Mouse (Mus musculus) embryonic facial prominence, embryonic 14.5 days (tissue): ENCODE measurements around the gene Tpm4. TPM values are rescaled to one million over a fixed set of nuclear protein-coding genes. Genes with fewer than 3 reads are reported as not detected.
A peak's percentile ranks its signal among the peaks of the same experiment; 100 is the strongest.

Experiments
- ATAC-seq: fragments of 200-750 bp; cut with Nextera tagmentation; 2 replicates; pipeline ENCODE4 v1.8.0; 2017; ENCODE audit warnings: low read depth, moderate number of reproducible peaks, moderate TSS enrichment
- DNase-seq: peaks from one replicate; pipeline ENCODE4 v3.0.0-alpha.2; 2015; ENCODE audit warnings: low spot score
- H3K27ac ChIP-seq: fragments of 300-500 bp; sonication (generic); replicated peaks from 2 replicates; pipeline ENCODE4 v1.5.1; 2014; ENCODE audit warnings: low read depth, mild to moderate bottlenecking, low read length, moderate library complexity
- H3K27me3 ChIP-seq: fragments of 300-500 bp; sonication (generic); replicated peaks from 2 replicates; pipeline ENCODE4 v1.6.1; 2014; ENCODE audit warnings: low read length; ENCODE audit not compliant: control insufficient read depth, insufficient read depth
- H3K36me3 ChIP-seq: fragments of 300-500 bp; sonication (generic); 2 replicates; pipeline ENCODE4 v1.6.1; 2014; ENCODE audit warnings: low read length, mixed read lengths; ENCODE audit not compliant: control insufficient read depth, insufficient read depth
- H3K4me1 ChIP-seq: fragments of 300-500 bp; sonication (generic); 2 replicates; pipeline ENCODE4 v1.6.1; 2014; ENCODE audit warnings: antibody characterized with exemption, low read length; ENCODE audit not compliant: control insufficient read depth, insufficient read depth
- H3K4me2 ChIP-seq: fragments of 300-500 bp; sonication (generic); 2 replicates; pipeline ENCODE4 v1.6.1; 2014; ENCODE audit warnings: low read depth, mild to moderate bottlenecking, low read length, moderate library complexity, mixed read lengths
- H3K4me3 ChIP-seq: fragments of 300-500 bp; sonication (generic); 2 replicates; pipeline ENCODE4 v1.5.1; 2014; ENCODE audit warnings: low read depth, mild to moderate bottlenecking, low read length
- H3K9ac ChIP-seq: fragments of 300-500 bp; sonication (generic); 2 replicates; pipeline ENCODE4 v1.6.1; 2014; ENCODE audit warnings: low read depth, mild to moderate bottlenecking, low read length, moderate library complexity, mixed read lengths
- H3K9me3 ChIP-seq: fragments of 300-500 bp; sonication (generic); 2 replicates; pipeline ENCODE4 v1.6.1; 2016; ENCODE audit warnings: low read length; ENCODE audit not compliant: control insufficient read depth
- WGBS: fragments of 180-500 bp; shearing (Covaris S2); extraction: QIAGEN DNeasy Blood & Tissue Kit; methylation state at CpG from one replicate; pipeline ENCODE4 v1.1.7; 2014; 5-methylcytosine and 5-hydroxymethylcytosine counted together
- polyA plus RNA-seq: library from polyadenylated mRNA; unstranded; fragments of >200 nt; fragmentation: Nextera tagmentation; extraction: Ambion mirVana; gene quantifications from 2 replicates; pipeline ENCODE4 v1.2.1, GENCODE M21; 2014

Tpm4 gene
- polyA plus RNA-seq, 1 experiment from 2014 or later = 572 TPM

DNA sequence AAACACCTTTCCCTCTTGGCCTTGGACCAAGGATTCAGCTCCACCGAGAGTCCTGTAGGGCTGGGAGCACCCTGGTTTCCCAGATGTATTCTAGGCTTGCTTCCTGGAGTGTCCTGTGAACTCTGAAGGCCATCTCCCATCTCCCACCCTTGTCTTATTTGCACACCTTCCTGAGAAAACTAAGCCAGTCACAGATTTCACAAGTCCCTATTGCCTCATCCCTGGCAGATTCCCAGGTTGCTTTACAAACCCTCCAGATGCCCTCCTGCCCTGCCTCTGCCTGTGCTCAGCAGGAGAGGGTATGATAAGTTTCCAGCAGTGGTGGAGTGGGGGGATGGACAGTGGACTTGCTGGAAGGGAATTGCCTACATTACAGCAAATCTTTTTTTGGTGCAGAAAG is 11.3 kb downstream of the Tpm4 start:
- no peak for DNase-seq
- no peaks in the 10 kb centered on the region for H3K27me3 ChIP-seq
- no peak overlapping the region for H3K4me3 ChIP-seq
- no peaks in the 10 kb centered on the region for H3K4me1 ChIP-seq
- H3K36me3 ChIP-seq = peaks cover 96% of the 10 kb centered on the region
- no peaks in the 10 kb centered on the region for H3K9me3 ChIP-seq
- no peak overlapping the region for H3K4me2 ChIP-seq
- no peak overlapping the region for H3K9ac ChIP-seq
- H3K27ac ChIP-seq = no peak overlapping the region
- 100% methylated on average over 1 of the region's 1 CpGs for WGBS
- ATAC-seq = no peak

DNA sequence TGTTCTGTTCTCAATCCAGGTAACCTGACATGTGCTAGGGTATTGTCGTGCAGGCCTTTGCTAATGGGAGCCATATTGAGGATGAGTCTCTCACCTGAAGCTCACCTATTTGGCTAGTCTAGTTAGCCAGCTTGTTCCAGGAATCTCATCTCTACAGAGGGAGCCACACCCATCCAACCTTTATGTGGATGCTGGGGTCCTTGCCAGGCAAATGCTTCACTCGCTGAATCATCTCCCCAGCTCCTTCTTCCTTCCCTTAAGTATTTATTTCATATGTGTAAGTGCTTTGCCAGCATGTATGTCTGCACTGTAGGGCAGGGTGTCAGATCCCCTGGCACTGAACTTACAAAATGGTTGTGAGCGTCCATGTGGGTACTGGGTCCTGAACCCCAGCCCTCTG is 11.8 kb downstream of the Tpm4 start:
- no peak for ATAC-seq
- Histone ChIP-seq H3K4me3 (no peak overlapping the region), H3K27me3 (no peaks in the 10 kb centered on the region), H3K9ac (no peak overlapping the region), H3K4me1 (no peaks in the 10 kb centered on the region), H3K4me2 (no peak overlapping the region), H3K9me3 (no peaks in the 10 kb centered on the region), H3K27ac (no peak overlapping the region), H3K36me3 (peaks cover 96% of the 10 kb centered on the region)
- WGBS = 83% methylated on average over 3 of the region's 3 CpGs
- no peak for DNase-seq

DNA sequence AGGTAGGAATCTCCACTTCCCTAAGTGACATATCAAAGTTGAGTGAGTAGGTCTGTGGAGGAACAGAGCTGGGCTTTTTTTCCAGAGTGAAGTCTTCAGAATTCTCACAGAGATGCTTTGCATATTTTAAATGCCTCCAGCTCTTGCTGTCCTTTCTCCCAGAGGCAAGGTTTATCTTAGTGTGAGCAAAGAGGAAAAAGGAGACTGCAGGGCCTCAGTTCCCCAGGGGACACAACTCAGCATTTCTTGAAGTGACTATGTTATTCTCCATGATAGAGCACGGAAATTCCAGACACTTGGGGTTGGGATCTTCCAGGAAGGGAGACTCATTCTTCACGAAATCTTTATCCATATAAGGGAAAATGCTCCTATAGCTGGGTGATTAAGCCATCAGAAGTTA is 12.5 kb downstream of the Tpm4 start:
- no peak overlapping the region for H3K4me3 ChIP-seq
- no peak for ATAC-seq
- H3K9ac ChIP-seq = no peak overlapping the region
- no peak for DNase-seq
- H3K4me2 ChIP-seq = no peak overlapping the region
- H3K27ac ChIP-seq = no peak overlapping the region
- WGBS = 67% methylated on average over 2 of the region's 2 CpGs
- H3K9me3 ChIP-seq = no peaks in the 10 kb centered on the region
- no peaks in the 10 kb centered on the region for H3K27me3 ChIP-seq
- H3K36me3 ChIP-seq = peaks cover 96% of the 10 kb centered on the region
- no peaks in the 10 kb centered on the region for H3K4me1 ChIP-seq

- WGBS = 95% methylated on average over 1 of the region's 1 CpGs
- H3K36me3 ChIP-seq = peaks cover 95% of the 10 kb centered on the region
- DNase-seq = no peak
- ATAC-seq = no peak
- no peak overlapping the region for H3K4me3 ChIP-seq
- H3K9ac ChIP-seq = no peak overlapping the region
- no peak overlapping the region for H3K4me2 ChIP-seq
- H3K4me1 ChIP-seq = no peaks in the 10 kb centered on the region
- H3K27ac ChIP-seq = no peak overlapping the region
- H3K9me3 ChIP-seq = no peaks in the 10 kb centered on the region
- H3K27me3 ChIP-seq = no peaks in the 10 kb centered on the region
These were observed 14.3 kb downstream of the Tpm4 start for GRCm38 (mm10) chr8:72149056-72149455.

- Histone ChIP-seq H3K27me3 (no peaks in the 10 kb centered on the region), H3K4me1 (no peaks in the 10 kb centered on the region), H3K36me3 (peaks cover 76% of the 10 kb centered on the region), H3K27ac (no peak overlapping the region), H3K9me3 (no peaks in the 10 kb centered on the region), H3K4me3 (no peak overlapping the region), H3K4me2 (no peak overlapping the region), H3K9ac (no peak overlapping the region)
- 84% methylated on average over 3 of the region's 3 CpGs for WGBS
- ATAC-seq (no peak), DNase-seq (no peak)
These were observed 16.8 kb downstream of the Tpm4 start for GRCm38 (mm10) chr8:72151418-72152078.

DNA sequence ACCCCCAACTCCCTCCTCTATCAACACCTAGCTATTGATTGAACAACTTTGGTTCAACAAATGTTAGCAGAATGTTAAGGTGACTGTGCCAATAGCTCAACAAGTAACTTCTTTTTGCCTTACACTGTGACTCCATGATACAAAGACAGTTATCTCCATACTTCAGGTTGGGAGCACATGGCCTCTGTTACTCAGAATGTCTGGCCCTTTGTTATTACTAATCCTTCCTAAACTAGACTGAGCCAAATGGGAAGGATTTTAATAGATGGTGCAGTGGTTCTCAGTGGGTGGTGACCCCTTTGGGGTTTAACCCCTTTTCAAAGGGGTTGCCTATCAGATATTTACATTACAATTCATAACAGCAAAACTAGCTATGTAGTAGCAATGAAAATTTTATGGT is 18.6 kb downstream of the Tpm4 start:
- Histone ChIP-seq H3K4me3 (no peak overlapping the region), H3K9ac (no peak overlapping the region), H3K27me3 (no peaks in the 10 kb centered on the region), H3K27ac (no peak overlapping the region), H3K9me3 (no peaks in the 10 kb centered on the region), H3K36me3 (peaks cover 58% of the 10 kb centered on the region), H3K4me1 (no peaks in the 10 kb centered on the region), H3K4me2 (no peak overlapping the region)
- DNase-seq (no peak), ATAC-seq (no peak)

GRCm38 (mm10) chr8:72158096-72158495 is 23.3 kb downstream of the Tpm4 start:
- Histone ChIP-seq H3K4me1 (peaks cover 20% of the 10 kb centered on the region), H3K4me3 (no peak overlapping the region), H3K4me2 (no peak overlapping the region), H3K27ac (no peak overlapping the region), H3K9ac (no peak overlapping the region), H3K27me3 (no peaks in the 10 kb centered on the region), H3K36me3 (peaks cover 15% of the 10 kb centered on the region), H3K9me3 (no peaks in the 10 kb centered on the region)
- 75% methylated on average over 2 of the region's 2 CpGs for WGBS
- ATAC-seq = no peak
- no peak for DNase-seq

DNA sequence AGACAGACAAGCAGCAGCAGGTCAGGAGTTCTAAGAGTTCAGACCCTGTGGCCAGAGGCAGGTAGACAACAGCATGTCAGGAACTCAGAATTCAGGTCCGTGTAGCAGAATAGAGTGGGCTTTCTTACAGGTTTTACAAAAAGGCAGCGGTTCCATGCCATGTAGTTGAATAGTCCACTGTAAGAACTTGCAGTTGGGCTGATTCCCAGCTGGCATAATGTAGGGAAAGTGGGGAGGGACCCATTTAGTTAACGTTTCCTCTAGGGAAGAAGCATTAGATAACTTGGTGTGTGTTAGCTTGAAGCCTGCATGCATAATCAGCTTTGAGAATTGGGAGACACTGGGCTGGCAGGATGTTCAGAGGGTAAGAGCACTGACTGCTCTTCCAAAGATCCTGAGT is 24.0 kb downstream of the Tpm4 start:
- ATAC-seq (no peak), DNase-seq (no peak)
- Histone ChIP-seq H3K9ac (no peak overlapping the region), H3K4me1 (peaks cover 20% of the 10 kb centered on the region), H3K4me3 (no peak overlapping the region), H3K36me3 (peaks cover 8% of the 10 kb centered on the region), H3K4me2 (no peak overlapping the region), H3K27me3 (no peaks in the 10 kb centered on the region), H3K27ac (no peak overlapping the region), H3K9me3 (no peaks in the 10 kb centered on the region)
- WGBS = 76% methylated on average over 3 of the region's 3 CpGs

DNA sequence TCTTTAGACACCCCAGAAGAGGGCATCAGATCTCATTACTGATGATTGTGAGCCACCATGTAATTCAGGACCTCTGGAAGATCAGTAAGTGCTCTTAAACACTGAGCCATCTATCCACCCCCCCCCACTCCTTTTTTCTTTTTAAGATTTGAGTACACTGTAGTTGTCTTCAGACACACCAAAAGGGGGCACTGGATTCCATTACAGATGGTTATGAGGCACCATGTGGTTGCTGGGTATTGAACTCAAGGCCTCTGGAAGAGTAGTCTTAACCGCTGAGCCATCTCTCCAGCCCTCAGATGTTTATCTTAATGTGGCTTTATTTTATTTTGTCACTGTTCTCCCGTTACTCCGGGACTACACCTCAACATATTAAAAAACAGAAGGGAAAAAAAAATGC is 25.2 kb downstream of the Tpm4 start:
- WGBS = 72% methylated on average over 3 of the region's 3 CpGs
- Histone ChIP-seq H3K9ac (peak overlapping the region; percentile 59; the same call in 1 of the 2 replicates), H3K4me2 (peak overlapping the region; percentile 70), H3K4me3 (peak overlapping the region; percentile 44), H3K36me3 (0 out of 2 replicates have a peak, but pooled peaks cover 7% of the 10 kb centered on the region), H3K27me3 (no peaks in the 10 kb centered on the region), H3K9me3 (no peaks in the 10 kb centered on the region), H3K4me1 (peaks cover 20% of the 10 kb centered on the region), H3K27ac (no peak overlapping the region)
- no peak for ATAC-seq
- DNase-seq = no peak
